Mouse (Mus musculus) midbrain, embryonic 13.5 days (tissue): ENCODE data around the gene Zfp91. TPM values are rescaled to one million over a fixed set of nuclear protein-coding genes. Genes with fewer than 3 reads are reported as not detected.

ENCODE experiments used
- ATAC-seq: fragments of 200-750 bp; cut with Nextera tagmentation; 2 replicates; pipeline ENCODE4 v1.8.0; 2017; ENCODE audit warnings: mild to moderate bottlenecking, moderate TSS enrichment, moderate library complexity
- H3K27ac ChIP-seq: fragments of 300-500 bp; sonication (generic); 2 replicates; pipeline ENCODE4 v1.5.1; 2015; ENCODE audit warnings: inconsistent platforms, mild to moderate bottlenecking, moderate library complexity
- H3K27me3 ChIP-seq: fragments of 300-500 bp; sonication (generic); 2 replicates; pipeline ENCODE4 v1.6.1; 2015; ENCODE audit warnings: mild to moderate bottlenecking, inconsistent platforms
- H3K36me3 ChIP-seq: fragments of 300-500 bp; sonication (generic); 2 replicates; pipeline ENCODE4 v1.6.1; 2015; ENCODE audit warnings: mild to moderate bottlenecking, inconsistent platforms
- H3K4me1 ChIP-seq: fragments of 300-500 bp; sonication (generic); replicated peaks from 2 replicates; pipeline ENCODE4 v1.6.1; 2015; ENCODE audit warnings: inconsistent platforms
- H3K4me2 ChIP-seq: fragments of 300-500 bp; sonication (generic); replicated peaks from 2 replicates; pipeline ENCODE4 v1.6.1; 2015; ENCODE audit warnings: moderate library complexity, mild to moderate bottlenecking, inconsistent platforms
- H3K4me3 ChIP-seq: fragments of 300-500 bp; sonication (generic); replicated peaks from 2 replicates; pipeline ENCODE4 v1.5.1; 2015; ENCODE audit warnings: mild to moderate bottlenecking, inconsistent platforms
- H3K9ac ChIP-seq: fragments of 300-500 bp; sonication (generic); replicated peaks from 2 replicates; pipeline ENCODE4 v1.6.1; 2015; ENCODE audit warnings: mild to moderate bottlenecking, inconsistent platforms
- H3K9me3 ChIP-seq: fragments of 300-500 bp; sonication (generic); 2 replicates; pipeline ENCODE4 v1.6.1; 2016; ENCODE audit warnings: mild to moderate bottlenecking, inconsistent platforms
- WGBS: fragments of 180-500 bp; shearing (Covaris S2); methylation state at CpG from one replicate; pipeline ENCODE4 v1.1.7; 2015; 5-methylcytosine and 5-hydroxymethylcytosine counted together
- polyA plus RNA-seq: library from polyadenylated mRNA; unstranded; fragments of >200 nt; fragmentation: Nextera tagmentation; extraction: Ambion mirVana; gene quantifications from 2 replicates; pipeline ENCODE4 v1.2.1, GENCODE M21; 2015

Gene Zfp91
- 15.9 and 17.1 TPM in 2 replicates for polyA plus RNA-seq

- Histone ChIP-seq H3K27ac (peak within 1 kb of the TSS; percentile 99), H3K4me3 (peak within 1 kb of the TSS; percentile 93), H3K9me3 (no peaks in the 10 kb centered on the region), H3K27me3 (no peaks in the 10 kb centered on the region), H3K4me2 (peak within 1 kb of the TSS; percentile 75), H3K9ac (peak within 1 kb of the TSS; percentile 95), H3K36me3 (no peaks in the 10 kb centered on the region), H3K4me1 (peaks cover 28% of the 10 kb centered on the region)
- ATAC-seq: peak; percentile 96
- 0% methylated on average over 62 of the region's 76 CpGs for WGBS
Measured at GRCm38 (mm10) chr19:12795511-12796327, at the start of gene Zfp91, which contains the start of gene Lpxn. Zfp91 (minus strand) TSS chr19:12796126. Lpxn (plus strand) TSS chr19:12796193.

GRCm38 (mm10) chr19:12838507-12838906 lies 42.6 kb upstream of the Zfp91 start:
- ATAC-seq: no peak
- Histone ChIP-seq H3K9ac (no peak overlapping the region), H3K36me3 (no peaks in the 10 kb centered on the region), H3K4me2 (no peak overlapping the region), H3K4me1 (no peaks in the 10 kb centered on the region), H3K9me3 (no peaks in the 10 kb centered on the region), H3K4me3 (no peak overlapping the region), H3K27ac (no peak overlapping the region), H3K27me3 (no peaks in the 10 kb centered on the region)
- 97% methylated on average over 1 of the region's 1 CpGs for WGBS

GRCm38 (mm10) chr19:12833625-12834024 lies 37.7 kb upstream of the Zfp91 start:
- ATAC-seq: no peak
- 84% methylated on average over 3 of the region's 3 CpGs for WGBS

GRCm38 (mm10) chr19:12831559-12831958 lies 35.6 kb upstream of the Zfp91 start:
- WGBS: 91% methylated on average over 1 of the region's 1 CpGs
- Histone ChIP-seq H3K27me3 (no peaks in the 10 kb centered on the region), H3K9me3 (no peaks in the 10 kb centered on the region), H3K27ac (no peak overlapping the region), H3K4me2 (no peak overlapping the region), H3K9ac (no peak overlapping the region), H3K4me3 (no peak overlapping the region), H3K36me3 (no peaks in the 10 kb centered on the region), H3K4me1 (no peaks in the 10 kb centered on the region)
- ATAC-seq: no peak

More at GRCm38 (mm10) chr19:12833625-12834024, 37.7 kb upstream of the Zfp91 start:
- Histone ChIP-seq H3K9ac (no peak overlapping the region), H3K4me1 (no peaks in the 10 kb centered on the region), H3K27me3 (no peaks in the 10 kb centered on the region), H3K9me3 (no peaks in the 10 kb centered on the region), H3K27ac (no peak overlapping the region), H3K36me3 (no peaks in the 10 kb centered on the region), H3K4me2 (no peak overlapping the region), H3K4me3 (no peak overlapping the region)

- H3K9me3 ChIP-seq: no peaks in the 10 kb centered on the region
- no peak overlapping the region for H3K9ac ChIP-seq
- no peaks in the 10 kb centered on the region for H3K36me3 ChIP-seq
- H3K4me1 ChIP-seq: no peaks in the 10 kb centered on the region
- H3K27ac ChIP-seq: no peak overlapping the region
- H3K4me3 ChIP-seq: no peak overlapping the region
- H3K27me3 ChIP-seq: no peaks in the 10 kb centered on the region
- ATAC-seq: no peak
- WGBS: 79% methylated on average over 2 of the region's 2 CpGs
- no peak overlapping the region for H3K4me2 ChIP-seq
Measured at GRCm38 (mm10) chr19:12830823-12831430, 35.0 kb upstream of the Zfp91 start.

- Histone ChIP-seq H3K9ac (no peak overlapping the region), H3K36me3 (no peaks in the 10 kb centered on the region), H3K4me3 (no peak overlapping the region), H3K4me1 (no peaks in the 10 kb centered on the region), H3K9me3 (no peaks in the 10 kb centered on the region), H3K27ac (no peak overlapping the region), H3K4me2 (no peak overlapping the region), H3K27me3 (no peaks in the 10 kb centered on the region)
- no peak for ATAC-seq
- 75% methylated on average over 4 of the region's 4 CpGs for WGBS
Measured at GRCm38 (mm10) chr19:12824549-12824948, 28.6 kb upstream of the Zfp91 start.

GRCm38 (mm10) chr19:12820383-12820782 lies 24.5 kb upstream of the Zfp91 start:
- 29% methylated on average over 4 of the region's 4 CpGs for WGBS
- no peak overlapping the region for H3K4me3 ChIP-seq
- no peaks in the 10 kb centered on the region for H3K36me3 ChIP-seq
- no peaks in the 10 kb centered on the region for H3K9me3 ChIP-seq
- no peak overlapping the region for H3K4me2 ChIP-seq
- ATAC-seq: no peak
- H3K27ac ChIP-seq: no peak overlapping the region
- H3K9ac ChIP-seq: no peak overlapping the region
- no peaks in the 10 kb centered on the region for H3K27me3 ChIP-seq
- no peaks in the 10 kb centered on the region for H3K4me1 ChIP-seq

GRCm38 (mm10) chr19:12818507-12818906 lies 22.6 kb upstream of the Zfp91 start:
- Histone ChIP-seq H3K4me1 (no peaks in the 10 kb centered on the region), H3K27me3 (no peaks in the 10 kb centered on the region), H3K36me3 (no peaks in the 10 kb centered on the region), H3K27ac (no peak overlapping the region), H3K4me2 (no peak overlapping the region), H3K4me3 (no peak overlapping the region), H3K9ac (no peak overlapping the region), H3K9me3 (no peaks in the 10 kb centered on the region)
- ATAC-seq: no peak
- 92% methylated on average over 1 of the region's 1 CpGs for WGBS

- Histone ChIP-seq H3K4me3 (no peak overlapping the region), H3K4me1 (no peaks in the 10 kb centered on the region), H3K27me3 (no peaks in the 10 kb centered on the region), H3K27ac (no peak overlapping the region), H3K9me3 (no peaks in the 10 kb centered on the region), H3K4me2 (no peak overlapping the region), H3K36me3 (no peaks in the 10 kb centered on the region), H3K9ac (no peak overlapping the region)
- ATAC-seq: no peak
- 92% methylated on average over 1 of the region's 1 CpGs for WGBS
Measured at GRCm38 (mm10) chr19:12813883-12814282, 18.0 kb upstream of the Zfp91 start.

GRCm38 (mm10) chr19:12812644-12813364 lies 16.9 kb upstream of the Zfp91 start:
- Histone ChIP-seq H3K4me1 (no peaks in the 10 kb centered on the region), H3K4me3 (no peak overlapping the region), H3K9me3 (no peaks in the 10 kb centered on the region), H3K27ac (no peak overlapping the region), H3K27me3 (no peaks in the 10 kb centered on the region), H3K4me2 (no peak overlapping the region), H3K36me3 (no peaks in the 10 kb centered on the region), H3K9ac (no peak overlapping the region)
- no peak for ATAC-seq
- 68% methylated on average over 1 of the region's 1 CpGs for WGBS

GRCm38 (mm10) chr19:12806214-12806613 lies 10.3 kb upstream of the Zfp91 start:
- H3K4me3 ChIP-seq: no peak overlapping the region
- no peaks in the 10 kb centered on the region for H3K4me1 ChIP-seq
- no peaks in the 10 kb centered on the region for H3K36me3 ChIP-seq
- ATAC-seq: no peak
- no peak overlapping the region for H3K4me2 ChIP-seq
- no peak overlapping the region for H3K9ac ChIP-seq
- H3K9me3 ChIP-seq: no peaks in the 10 kb centered on the region
- no peaks in the 10 kb centered on the region for H3K27me3 ChIP-seq
- WGBS: 64% methylated on average over 2 of the region's 2 CpGs
- H3K27ac ChIP-seq: no peak overlapping the region

- 88% methylated on average over 3 of the region's 3 CpGs for WGBS
- Histone ChIP-seq H3K4me1 (no peaks in the 10 kb centered on the region), H3K27me3 (no peaks in the 10 kb centered on the region), H3K4me3 (no peak overlapping the region), H3K9ac (no peak overlapping the region), H3K27ac (no peak overlapping the region), H3K4me2 (no peak overlapping the region), H3K9me3 (no peaks in the 10 kb centered on the region), H3K36me3 (no peaks in the 10 kb centered on the region)
- ATAC-seq: no peak
Measured at GRCm38 (mm10) chr19:12805730-12806129, 9.8 kb upstream of the Zfp91 start.
